Mouse (Mus musculus) layer of hippocampus, postnatal 25 days (tissue): Measurements from ENCODE around the gene Sertad1. TPM values are rescaled to one million over a fixed set of nuclear protein-coding genes. Genes with fewer than 3 reads are reported as not detected.

Experiments used
- DNase-seq, 2 experiments: peaks; one replicate each; pipeline ENCODE4 v3.0.0; 2022; ENCODE audit warnings: mixed read lengths in 2 of 2, low spot score in 1 of 2; ENCODE audit errors: extremely low spot score in 1 of 2
- total RNA-seq, 2 experiments: library from RNA; stranded (reverse); gene quantifications; 2 replicates each; pipeline ENCODE4 v1.2.3; 2021

The Sertad1 gene
- total RNA-seq, 2 experiments from 2014 or later: 7.0 to 7.3 TPM

DNA sequence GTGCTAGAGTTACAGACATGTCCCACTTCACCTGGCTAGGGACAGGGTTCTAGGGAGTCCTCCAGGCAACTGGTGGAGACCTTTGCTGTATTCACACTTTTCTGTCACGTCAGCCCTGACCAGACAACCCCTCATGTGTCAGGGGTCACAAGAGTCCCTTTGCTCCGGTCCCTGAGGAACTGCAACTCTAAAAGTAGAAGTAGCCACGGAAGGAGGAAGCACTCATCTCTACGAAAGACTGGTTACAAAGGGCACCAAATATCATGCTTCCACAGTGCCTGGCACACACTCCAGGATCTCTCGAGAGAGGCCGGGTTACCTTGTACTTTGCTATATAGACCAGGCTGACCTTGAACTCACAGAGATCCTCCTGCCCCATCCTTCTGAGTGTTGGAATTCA lies 49.9 kb downstream of the Sertad1 start:
- DNase-seq: no peak

DNA sequence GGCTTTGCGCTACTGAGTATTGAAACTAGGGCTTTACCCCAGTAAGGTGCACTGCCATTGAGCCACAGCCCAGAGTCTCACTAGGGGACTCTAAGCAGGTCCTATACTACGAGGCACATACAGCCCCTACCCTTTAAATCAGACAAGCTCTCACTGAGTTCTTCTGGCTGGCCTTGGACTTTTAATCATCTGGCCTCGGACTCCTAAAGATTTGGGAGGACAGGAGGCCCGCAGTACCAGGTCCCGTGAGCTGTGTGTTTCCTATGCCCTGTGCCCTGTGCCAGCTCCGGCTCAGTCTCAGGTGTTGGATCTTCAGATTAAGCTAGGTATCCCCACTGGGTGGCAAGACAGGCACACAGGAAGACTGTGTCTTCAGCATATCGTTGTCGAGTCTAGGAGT lies 51.3 kb downstream of the Sertad1 start:
- DNase-seq: peak in 1 of 2 experiments; percentile 5

DNA sequence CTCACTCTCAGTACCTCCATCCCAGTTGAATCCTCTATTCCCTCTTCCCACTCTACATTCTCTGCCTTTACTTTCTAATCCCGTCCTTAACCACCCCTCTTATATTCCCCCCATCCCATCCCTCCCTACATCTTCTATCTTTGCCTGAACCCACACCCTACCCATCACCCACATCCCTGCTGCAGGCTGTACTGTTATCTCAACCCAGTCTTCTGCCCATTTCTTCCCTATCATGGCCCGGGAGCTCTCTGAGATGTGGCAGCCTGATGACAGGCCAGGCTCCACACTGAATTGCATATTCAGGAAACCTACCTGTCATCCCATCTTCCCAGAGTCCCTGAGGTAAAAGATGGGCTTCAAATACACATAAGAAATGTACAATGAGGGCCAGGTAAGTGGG lies 52.1 kb downstream of the Sertad1 start:
- no peak for DNase-seq

Other genes starting within 250 kb of the Sertad1 start
- gene Numbl, start 228.5 kb upstream of the Sertad1 start, total RNA-seq: 100 to 1,000 TPM; 147 to 149 TPM
- gene Ltbp4, start 149.2 kb upstream of the Sertad1 start, total RNA-seq: 10 to 100 TPM; 47.2 to 61.7 TPM
- 10 to 100 TPM; 19.7 to 30.4 TPM for gene Shkbp1, start 130.9 kb upstream of the Sertad1 start, total RNA-seq
- not detected for gene Gm20479, start 129.5 kb upstream of the Sertad1 start, total RNA-seq
- 100 to 1,000 TPM; 121 to 142 TPM for gene Sptbn4, start 39.2 kb upstream of the Sertad1 start, total RNA-seq
- 10 to 100 TPM; 16.1 to 22.6 TPM for gene Blvrb, start 38.9 kb upstream of the Sertad1 start, total RNA-seq
- 1 to 10 TPM; 3.3 to 3.9 TPM for gene Sertad3, start 13.1 kb upstream of the Sertad1 start, total RNA-seq
- gene Prx, start 12.4 kb downstream of the Sertad1 start, total RNA-seq: under 1 TPM; 0.32 to 0.38 TPM
- gene Hipk4, start 36.4 kb downstream of the Sertad1 start, total RNA-seq: under 1 TPM; 0.12 to 0.17 TPM
- gene Pld3, start 66.3 kb downstream of the Sertad1 start, total RNA-seq: 100 to 1,000 TPM; 625 to 635 TPM
- gene 2310022A10Rik, start 66.3 kb downstream of the Sertad1 start, total RNA-seq: 10 to 100 TPM; 23.5 to 24.2 TPM
- 100 to 1,000 TPM in 1 of 2 experiments, 10 to 100 TPM in 1; 93.8 to 122 TPM for gene Akt2, start 104.6 kb downstream of the Sertad1 start, total RNA-seq
- 10 to 100 TPM; 55.0 to 59.8 TPM for gene Ttc9b, start 167.0 kb downstream of the Sertad1 start, total RNA-seq
- 100 to 1,000 TPM; 195 to 201 TPM for gene Map3k10, start 187.7 kb downstream of the Sertad1 start, total RNA-seq
- 1 to 10 TPM; 7.9 to 9.0 TPM for gene Zfp607b, start 202.4 kb downstream of the Sertad1 start, total RNA-seq
- 10 to 100 TPM; 36.4 to 42.7 TPM for gene Zfp60, start 244.5 kb downstream of the Sertad1 start, total RNA-seq